Mouse (Mus musculus) cerebellum, adult 8-10 months (tissue): Measurements from ENCODE around the gene Usp22.
"Not testable (repeated sequence)": the region's sequence is repeated elsewhere in the genome, so short reads cannot be mapped to it uniquely, and the experiment has no call there.

Experiments
- DNase-seq: peaks from one replicate; pipeline ENCODE4 v3.0.0; 2022

Usp22 gene

DNA sequence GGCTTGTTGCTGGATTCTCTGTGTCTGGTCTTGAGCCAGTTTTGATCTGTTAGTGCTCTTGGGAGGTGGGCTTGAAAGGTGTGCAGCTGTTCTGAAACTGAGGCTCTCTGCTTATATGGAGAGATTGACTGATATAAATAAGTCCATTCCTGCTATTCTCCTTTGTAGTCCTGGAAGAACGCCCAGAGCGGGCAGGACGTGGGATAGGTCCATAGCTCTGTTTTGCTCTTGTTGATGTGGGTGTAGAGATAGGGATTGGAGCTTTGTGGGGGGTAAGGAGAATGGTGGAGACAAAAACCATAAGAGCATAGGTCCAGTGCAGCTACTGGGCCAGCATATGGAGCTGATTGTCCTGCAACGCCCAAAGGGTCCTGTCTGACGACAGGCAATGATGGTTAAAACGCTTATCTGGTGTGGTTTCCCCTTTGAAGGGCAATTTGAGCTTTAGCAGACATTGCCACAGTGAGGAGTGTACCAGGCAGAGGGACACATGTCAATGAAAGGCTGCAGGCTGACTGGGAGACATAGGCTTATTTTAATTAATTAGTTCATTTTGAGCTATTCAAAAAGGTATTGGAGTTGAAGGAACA, 31.8 kb downstream of the Usp22 start:
- no peak for DNase-seq

DNA sequence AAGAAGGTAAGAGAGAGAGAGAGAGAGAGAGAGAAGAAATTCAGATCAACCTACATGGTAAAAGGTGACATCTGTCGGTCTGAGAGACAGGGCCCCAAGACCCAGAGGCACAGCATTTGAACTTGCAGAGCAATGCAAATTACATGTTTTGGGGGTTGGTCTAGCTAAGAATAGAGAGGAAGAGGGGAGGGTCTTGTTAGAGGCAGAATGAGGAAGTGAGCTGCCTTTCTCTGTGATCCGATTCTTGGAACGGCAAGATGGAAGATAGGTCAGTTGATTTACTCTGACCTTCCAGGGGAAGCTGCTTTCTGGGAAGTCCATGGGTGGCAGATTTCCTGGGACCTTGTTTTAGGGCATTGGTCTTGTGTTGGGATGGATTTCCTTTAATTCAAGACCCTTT, 32.6 kb downstream of the Usp22 start:
- DNase-seq = no peak

DNA sequence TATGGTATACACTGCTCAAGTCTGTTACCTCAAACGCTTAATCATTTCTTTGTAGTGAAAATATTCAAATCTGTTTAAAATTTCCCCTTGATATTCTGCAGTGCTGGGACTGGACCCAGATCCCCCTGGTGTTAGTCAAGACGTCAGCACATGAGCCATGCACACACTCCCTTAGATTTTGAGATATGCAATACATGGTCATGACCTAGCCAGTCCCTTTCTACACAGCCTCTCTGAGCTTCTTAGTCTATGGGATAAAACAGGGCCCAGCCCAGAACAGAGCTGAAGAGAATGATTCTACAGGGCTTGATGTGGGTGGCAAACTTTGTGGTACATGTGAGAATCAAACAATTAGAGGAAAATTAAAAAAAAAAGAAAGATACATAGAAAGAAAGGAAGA, 33.2 kb downstream of the Usp22 start:
- DNase-seq = no peak

DNA sequence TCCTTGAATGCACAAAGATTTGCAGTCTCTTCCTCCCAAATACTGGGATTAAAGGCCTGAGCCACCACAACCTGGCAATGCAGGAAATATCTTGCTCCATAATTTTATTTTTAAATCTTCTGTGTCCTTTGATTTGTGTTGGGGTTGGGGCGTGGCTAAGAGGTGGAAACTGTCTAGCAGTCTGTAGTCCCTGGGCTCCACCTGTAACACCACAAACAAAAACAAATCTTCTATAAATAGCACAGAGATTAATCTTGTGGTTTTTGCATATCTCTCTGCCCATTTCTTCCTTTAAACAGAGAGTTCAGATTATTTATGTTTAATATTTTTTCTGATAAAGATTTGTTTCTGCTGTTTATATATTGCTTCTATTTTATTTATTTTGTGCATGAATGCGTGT, 41.9 kb downstream of the Usp22 start:
- DNase-seq = no peak

DNA sequence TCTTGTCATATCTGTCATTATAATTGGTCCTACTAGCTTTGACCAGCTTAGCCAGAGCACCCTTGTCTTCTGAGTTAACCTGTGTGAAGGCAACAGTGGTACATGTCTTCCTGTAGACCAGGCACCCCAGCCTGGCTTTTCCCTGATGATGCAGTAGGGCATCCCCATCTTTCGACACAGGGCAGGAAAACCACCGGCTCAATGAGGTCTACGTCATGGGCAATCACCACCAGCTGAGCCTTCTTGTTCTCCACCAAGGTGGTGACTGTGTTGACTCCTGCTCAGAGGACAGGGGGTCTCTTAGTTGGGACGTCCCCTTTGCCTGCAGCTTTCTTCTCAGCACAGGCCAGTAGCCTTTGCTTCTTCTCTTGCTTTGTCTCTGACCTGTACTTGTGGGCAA, 44.2 kb downstream of the Usp22 start:
- DNase-seq = not testable (repeated sequence)

DNA sequence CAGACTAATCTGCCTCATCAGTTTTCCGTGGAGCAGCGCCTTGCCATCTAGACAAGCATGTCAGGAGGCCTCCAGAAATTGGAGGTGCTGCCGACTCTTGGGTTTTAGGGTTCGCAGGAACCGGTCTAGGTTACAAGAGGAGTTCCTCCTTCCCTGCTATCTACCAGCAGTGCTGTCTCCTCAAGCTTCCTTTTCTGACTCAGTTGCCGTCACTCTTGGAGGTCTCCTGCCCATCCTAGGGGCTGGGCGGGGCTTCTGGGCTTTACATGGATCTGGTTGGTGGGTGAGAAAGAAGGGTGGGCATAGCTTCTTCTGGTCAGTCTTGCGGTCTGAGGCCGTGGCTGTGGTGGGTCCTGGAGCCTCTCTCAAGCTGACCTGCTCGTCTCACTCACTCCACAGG, 45.5 kb downstream of the Usp22 start:
- DNase-seq = no peak

DNA sequence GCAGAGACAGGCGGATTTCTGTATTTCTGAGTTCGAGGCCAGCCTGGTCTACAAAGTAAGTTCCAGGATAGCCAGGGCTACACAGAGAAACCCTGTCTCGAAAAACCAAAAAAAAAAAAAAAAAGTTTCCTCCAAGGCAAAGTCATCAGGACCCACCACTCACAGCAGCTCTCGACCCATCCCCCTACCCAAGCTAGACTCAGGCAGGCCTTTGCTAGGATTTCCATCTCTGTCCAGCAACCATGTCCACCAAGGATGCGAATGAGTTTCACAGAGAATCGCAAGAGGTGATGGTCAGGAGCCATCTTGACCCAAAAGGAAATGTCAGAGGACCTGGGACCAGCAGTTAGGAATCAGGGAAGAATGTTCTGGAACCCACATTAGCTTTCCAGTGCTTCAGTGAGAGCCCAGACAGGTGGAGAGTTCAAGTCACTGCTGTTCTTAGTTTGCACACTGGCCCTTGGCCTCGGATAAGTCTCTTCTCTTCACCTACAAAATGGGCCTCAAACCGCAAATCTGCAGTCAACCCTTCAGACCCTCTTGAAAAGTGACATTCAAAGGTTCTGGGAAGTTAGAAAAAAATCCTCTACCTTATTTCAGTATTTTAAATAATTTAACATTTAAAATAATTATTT, 47.3 kb downstream of the Usp22 start:
- DNase-seq = no peak

DNA sequence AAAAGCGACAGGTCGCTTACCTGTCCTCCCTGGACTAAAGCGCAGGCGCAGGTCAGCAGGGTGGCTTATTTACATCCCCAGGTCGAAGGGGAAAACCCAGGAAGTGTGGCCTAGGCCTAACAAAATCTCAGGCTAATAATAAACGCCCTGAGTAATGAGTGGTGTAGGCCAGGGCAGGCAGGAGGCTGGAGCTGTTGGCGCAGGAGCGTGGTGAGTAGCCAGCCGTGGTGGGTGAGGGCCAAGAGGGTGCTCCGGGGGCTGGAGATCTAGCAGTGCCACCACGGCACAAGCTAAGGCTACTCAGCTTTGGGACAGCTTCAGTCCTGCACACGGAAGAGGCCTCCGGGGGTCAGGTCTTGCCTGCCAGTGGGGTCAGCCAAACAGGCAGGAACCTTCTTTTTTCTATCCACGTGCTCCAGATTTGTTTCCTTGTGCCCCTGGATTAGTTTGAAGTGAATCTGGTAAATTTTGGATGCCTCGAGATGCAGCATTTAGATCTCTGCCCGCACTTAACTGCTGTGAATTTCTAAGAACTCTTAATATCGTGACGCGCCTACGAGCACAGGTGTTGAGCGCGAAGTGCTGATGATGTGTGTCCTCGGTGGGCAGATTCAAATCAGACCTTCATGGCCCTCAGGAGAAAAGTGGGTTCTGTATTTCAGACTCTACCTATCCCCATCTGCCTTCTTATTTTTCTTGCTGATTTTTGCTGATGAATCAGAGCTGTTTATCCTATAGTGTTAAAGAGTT, 48.1 kb downstream of the Usp22 start, which contains the start of gene Tnfrsf13b:
Tnfrsf13b (plus strand) TSS at position 150 of the 750 bp plus-strand sequence.
- DNase-seq = no peak

DNA sequence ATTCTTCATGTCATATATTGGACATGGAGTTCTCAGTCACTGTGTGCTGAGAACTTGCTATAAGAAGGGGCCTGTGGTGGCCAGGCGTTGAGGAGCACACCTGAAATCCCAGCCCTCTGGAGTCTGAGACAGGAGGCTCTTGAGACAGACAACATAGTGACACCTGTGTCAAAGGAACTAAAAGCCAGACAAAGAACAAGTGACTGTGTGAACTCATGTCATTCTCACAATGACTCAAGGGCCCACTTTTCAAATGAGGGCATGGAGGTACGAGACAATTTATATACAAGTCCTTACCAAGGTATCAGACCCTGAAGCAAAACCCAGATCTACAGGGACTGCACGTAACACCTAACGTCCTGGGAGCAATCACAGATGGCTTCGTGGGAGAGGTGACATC, 48.9 kb downstream of the Usp22 start:
- DNase-seq = no peak

DNA sequence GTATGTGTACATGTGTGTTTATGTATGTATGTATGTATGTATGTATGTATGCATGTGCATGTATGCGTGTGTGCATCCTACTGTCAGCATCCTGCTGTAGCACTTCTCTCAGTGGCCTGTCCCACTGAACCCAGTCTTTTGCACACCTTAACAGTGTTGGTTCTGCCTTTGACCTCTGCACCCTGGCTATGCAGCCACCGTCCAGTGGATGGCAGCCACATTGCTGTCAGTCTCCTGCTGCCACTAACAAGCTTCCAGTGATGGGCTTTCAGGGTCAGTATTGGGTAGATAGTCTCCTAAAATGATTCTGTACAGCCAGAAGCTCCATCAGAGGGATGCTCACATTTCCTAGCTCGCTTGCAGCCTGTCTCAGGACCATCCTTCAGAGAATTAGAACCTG, 51.0 kb downstream of the Usp22 start:
- DNase-seq = no peak

DNA sequence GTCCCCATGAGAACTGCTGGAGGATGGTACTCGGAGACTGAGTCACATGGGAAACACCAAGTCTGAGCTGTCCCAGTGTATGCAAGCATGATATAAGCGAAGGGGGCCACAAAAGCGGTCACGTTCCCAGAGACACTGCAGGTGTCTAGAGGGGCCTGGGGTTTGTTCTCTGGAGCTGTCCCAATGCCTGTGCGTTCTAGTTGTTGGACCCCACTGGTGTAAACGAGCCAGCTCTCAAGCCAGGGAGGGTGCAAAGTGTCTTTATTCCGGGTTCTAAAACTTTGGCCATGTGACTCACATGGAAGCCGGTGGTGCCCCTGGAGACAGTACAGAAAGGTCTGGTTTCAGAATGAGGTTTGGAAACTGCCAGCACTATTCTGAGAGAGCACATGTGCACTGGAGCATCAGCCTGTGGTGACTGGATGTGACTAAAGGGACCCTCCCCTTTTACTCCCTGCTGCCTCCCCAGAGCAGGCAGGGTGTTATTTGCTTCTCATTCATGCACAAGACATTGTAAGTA, 52.0 kb downstream of the Usp22 start:
- DNase-seq = no peak

DNA sequence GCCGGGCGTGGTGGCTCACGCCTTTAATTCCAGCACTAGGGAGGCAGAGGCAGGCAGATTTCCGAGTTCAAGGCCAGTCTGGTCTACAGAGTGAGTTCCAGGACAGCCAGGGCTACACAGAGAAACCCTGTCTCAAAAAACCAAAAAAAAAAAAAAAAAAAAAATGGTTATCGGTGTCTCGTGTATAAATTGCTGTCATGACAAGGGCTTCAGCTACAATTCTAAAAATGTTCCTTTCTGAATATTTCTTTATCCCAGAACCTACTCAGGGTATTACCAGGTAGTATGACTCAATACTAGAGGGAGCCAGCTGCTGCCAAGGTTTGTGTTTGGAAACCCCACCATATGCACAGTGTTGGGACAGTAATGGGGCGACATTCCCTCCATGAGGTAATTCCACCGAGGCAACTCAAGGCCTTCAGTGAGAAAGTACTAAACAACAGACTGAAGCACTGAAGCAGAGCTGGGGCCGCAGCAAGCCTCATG, 52.5 kb downstream of the Usp22 start:
- DNase-seq = no peak

DNA sequence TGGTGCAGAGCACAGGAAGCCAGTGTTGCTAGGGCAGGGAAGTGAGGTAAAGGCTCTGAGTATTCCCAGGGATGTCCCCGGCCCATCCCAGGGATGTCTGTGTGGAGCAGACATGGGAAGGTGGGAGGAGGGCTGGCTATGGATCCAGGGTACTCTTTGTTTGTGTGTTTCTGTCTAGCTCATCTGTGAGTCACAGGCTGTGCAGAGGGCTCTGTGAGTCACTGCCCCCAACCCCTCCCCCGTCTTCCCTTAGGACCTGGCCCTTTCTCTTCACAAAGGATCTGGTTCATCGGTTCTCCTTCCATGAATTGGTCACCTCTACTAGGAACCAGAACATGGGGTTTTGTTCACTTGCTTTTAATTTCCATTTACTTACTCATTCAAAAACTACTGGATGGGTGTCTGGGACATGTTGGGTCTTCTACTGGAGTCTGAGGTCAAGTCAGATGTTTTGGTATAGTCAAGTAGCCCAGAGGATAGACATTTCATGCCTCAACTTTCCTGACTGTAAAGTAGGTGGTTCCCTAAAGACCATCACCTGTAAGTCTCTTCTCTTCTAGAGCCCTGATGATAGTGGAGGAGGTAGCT, 54.8 kb downstream of the Usp22 start:
- no peak for DNase-seq

DNA sequence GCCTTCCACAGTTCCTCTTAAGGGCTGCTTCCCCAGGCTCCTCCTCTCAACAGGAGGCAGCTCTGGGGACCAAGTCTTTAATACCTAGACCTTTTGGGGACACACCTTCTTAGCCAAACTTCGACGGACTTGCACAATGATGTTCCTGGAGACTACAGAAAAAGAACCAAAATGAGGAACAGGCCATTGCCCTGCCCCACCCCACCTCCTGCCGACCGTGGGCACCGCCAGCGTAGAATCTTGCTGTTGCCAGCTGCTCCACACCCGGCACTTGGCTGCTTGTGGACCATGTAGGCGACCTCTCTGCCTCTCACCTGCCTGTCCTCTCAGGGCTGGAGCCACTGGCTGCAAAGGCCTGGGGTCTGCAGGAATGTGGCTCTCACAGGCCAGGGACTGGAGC, 58.6 kb downstream of the Usp22 start:
- no peak for DNase-seq

DNA sequence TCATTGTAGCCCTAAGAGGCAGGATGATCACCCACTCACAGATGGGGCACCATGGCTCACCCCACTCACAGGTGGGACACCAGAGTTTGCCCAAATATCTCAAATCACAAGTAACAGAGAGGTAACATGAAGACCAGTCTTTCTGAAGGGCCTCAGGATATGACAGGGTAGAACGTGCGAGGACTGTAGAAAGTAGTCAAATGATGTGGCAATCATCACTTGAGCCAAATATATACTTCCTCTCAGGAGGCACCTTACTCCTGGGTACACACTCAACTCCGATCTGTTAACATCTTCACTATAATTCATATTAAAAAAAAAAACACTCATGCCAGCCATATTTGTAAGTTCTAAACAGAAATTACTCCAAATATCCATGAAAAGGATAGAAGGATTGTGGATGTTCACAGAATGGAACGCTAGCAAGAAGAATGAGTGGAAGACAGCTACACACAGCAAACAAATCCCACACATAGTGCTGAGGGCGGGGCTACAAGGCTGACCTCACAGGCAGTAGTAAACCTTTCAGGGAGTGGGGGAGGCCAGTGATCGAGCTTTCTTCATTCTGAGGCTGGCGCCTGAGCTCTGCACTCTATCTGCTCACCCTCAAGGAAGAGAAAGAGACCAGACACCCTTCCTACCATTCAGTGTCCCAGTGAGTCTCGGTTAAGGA, 62.4 kb downstream of the Usp22 start:
- no peak for DNase-seq

DNA sequence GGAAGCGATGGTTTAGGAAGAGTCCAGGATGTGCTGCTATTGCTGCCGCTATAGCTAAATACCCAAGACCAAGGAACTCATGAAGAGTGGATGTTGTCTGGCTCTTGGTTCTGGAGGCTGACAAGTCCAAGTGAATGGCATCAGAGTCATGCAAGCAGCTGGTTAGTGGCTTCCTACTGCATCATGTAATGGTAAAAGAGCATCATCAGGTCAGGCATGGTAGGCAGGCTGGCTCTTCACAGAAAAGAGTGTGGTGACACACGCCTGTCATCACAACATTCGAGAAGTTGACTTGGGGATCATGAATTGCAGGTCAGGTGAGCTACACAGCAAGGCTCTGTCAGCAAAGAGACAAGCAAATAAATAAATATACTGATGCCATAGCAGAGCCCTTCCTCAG, 63.4 kb downstream of the Usp22 start:
- DNase-seq = no peak

DNA sequence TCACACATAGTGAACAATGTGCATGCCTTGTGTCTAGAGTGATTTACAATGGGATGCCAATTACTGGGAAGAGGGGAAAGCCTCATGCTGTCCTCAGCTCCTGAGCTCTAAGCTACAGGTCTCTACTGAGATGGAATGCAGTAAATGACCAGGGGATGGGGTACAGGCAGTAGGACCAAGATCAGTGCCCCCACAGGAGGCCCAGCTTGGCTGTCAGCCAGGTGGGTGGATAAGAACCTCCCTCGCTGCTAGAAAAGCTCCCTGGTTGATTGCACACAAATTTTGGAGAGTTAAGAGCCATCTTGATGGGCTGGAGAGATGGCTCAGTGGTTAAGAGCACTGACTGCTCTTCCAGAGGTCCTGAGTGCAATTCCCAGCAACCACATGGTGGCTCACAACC, 63.9 kb downstream of the Usp22 start:
- no peak for DNase-seq

DNA sequence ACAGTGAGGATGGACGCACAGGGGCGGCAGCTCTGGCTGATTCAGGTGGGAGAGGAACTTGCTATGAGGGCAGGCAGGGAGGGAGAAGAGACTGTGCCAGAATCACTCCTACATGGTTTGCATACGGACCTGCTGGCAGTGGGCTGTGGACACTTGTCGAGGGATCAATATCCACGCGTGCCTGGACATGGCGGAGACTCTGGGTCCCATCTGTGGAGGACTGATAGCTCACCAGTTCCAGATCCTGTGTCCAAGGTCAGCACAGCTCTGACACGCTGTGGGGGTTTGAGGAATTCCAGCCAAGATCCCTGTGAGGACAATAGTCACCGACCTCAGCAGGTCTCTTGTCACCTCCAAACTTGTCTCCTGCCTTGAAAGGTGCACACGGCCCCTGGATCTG, 64.7 kb downstream of the Usp22 start:
- no peak for DNase-seq

DNA sequence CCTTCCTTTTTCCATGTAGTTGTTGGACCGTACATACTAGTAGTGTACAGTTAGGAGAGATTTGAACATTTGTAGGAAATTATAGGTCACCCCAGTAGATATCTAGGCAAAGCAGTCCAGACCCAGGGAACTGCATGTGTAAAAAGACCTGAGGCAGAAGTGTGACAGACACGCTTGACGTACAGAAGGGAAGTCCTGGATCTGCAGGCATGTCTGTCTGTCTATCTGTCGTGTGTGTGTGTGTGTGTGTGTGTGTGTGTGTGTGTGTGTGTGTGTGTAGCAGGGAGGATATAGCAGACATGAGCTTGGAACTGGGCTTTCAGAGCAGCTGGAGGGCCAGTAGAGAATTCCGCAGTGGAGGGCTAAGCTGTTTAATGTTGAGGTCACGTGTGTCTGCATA, 65.1 kb downstream of the Usp22 start:
- DNase-seq = no peak

DNA sequence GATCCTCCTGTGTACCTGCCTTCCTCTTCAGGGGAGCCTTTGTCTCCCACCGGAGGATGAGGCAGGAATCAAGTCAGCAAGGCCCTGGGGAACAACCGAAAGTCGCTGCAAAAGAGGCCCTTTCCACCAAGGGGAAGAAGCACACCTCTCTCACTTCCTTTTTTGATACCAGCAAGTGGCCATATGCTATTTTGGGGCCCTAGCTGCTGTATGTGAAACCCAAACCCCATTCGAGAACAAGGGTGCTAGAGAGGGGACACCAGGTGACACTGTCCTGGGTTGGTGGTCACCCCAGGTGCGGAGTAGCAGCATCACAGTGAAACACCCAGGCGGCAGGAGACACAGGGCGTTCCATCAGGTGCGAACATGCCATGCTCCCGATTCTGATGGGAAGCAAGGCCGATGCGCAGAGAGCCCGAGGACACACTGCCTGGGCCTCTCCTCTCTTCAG, 65.9 kb downstream of the Usp22 start:
- DNase-seq = no peak

DNA sequence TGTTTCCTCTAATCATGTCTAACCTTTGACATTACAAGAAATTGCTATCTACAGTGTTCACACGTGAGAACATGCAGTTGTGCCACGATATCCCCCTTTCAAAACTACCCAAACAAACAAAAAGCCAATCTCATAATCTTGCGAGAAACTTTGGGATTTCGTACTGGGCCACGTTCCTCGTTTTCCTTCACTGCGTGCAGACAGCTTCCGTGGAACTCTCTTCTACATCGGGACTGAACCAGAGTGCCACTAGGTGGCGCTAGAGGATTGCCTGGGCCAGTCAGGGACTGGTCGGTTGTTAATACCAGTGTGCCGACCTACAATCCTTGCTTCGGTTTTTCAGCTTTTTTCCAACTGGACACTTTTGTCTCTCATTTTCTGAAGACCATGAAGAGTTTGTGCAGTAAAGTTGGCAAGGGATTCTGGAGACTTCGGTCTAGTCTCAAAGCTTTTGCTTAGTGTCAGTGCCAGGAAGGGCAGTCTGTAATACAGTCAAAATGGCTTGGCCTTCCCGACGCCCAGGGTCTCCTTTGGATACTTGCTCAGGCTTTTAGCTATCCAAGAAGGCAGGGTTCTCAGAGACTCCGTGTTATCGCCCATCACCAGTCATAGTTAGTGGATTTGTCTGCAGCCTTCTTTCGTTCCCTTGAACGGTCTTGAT, 70.5 kb downstream of the Usp22 start:
- DNase-seq = peak; percentile 89
